Mouse (Mus musculus) layer of hippocampus, adult 18-20 months (tissue): ENCODE measurements around the gene Ngf. TPM values are rescaled to one million over a fixed set of nuclear protein-coding genes. Genes with fewer than 3 reads are reported as not detected.

Experiments used
- DNase-seq, 2 experiments: peaks; one replicate each; pipeline ENCODE4 v3.0.0; 2022; ENCODE audit warnings: low spot score in 2 of 2
- long read RNA-seq: library from polyadenylated mRNA; stranded (forward); transcript quantifications from one replicate; pipeline ENCODE4 v2.0.0, GENCODE M21; 2021
- total RNA-seq, 2 experiments: library from RNA; stranded (reverse); gene quantifications; 2 replicates each; pipeline ENCODE4 v1.2.3; 2021

Ngf gene
- total RNA-seq: 10 to 100 TPM; 10.3 to 13.2 TPM
- long read RNA-seq, partial matches to known transcripts: 1 of 5 reads
- long read RNA-seq, other reads (novel, unspliced or antisense): 3 of 5 reads

GRCm38 (mm10) chr3:102469713-102470448, at the start of gene Ngf:
Gene Ngf (plus strand): TSS chr3:102469919.
- DNase-seq: no peak

DNA sequence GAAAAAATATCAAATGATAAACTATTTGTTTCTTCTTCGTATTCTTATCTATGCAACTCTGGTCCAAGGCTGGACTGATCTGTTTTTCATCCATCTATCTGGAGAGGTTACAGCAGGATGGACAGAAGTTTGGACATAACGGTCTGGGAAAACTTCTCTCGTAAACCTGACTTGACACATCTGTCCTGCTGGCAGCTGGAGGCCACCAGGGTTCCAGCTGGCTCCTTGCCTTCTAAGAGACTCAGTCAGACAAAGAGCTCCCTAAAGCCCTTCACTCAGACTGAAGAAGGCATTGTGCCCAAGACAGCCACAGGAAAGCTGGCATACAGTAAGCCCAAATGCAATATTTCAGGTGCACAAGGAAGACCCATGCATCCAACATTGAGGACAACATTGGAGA, 24.2 kb upstream of the Ngf start:
- no peak for DNase-seq

DNA sequence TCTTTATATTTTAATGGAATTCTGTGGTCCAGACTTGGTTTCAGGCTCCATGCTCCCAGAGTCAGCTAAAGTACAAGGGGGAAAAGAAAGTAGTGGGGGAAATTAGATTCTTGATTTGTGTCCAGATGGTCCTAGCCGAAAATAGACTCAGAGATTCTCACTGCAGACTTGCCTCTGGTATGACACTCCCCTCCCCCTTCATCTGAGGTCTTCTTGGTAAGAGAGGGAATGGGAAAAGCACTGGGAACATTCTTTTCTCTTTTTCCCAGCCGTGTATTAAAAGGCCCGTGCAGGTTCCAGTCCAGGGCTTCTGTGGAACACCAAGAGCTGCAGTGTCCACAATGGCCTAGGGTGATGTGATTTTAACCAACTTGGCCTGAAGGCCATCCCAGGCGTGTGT, 23.0 kb upstream of the Ngf start:
- DNase-seq: no peak

DNA sequence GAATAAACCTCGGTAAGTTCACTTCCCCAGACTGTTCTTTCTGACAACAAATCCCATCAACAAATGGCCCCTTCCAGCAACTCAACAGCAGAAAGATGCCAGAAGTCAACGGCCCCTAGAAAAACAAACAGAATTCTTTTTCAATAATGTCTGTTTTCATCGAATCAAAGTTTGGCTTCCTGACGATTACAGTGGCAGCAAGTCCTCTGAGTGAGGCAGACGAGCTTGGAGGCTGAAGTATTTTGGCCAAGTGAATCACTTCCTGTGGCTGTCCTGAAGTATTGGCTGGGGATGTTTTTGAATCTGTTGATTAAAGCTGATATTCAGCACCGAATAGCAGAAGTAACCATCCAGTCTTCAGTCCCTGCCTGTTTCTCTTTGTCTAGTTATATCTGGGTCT, 15.2 kb upstream of the Ngf start:
- DNase-seq: no peak

- no peak for DNase-seq
These were observed 9.2 kb upstream of the Ngf start for GRCm38 (mm10) chr3:102460528-102460927.

DNA sequence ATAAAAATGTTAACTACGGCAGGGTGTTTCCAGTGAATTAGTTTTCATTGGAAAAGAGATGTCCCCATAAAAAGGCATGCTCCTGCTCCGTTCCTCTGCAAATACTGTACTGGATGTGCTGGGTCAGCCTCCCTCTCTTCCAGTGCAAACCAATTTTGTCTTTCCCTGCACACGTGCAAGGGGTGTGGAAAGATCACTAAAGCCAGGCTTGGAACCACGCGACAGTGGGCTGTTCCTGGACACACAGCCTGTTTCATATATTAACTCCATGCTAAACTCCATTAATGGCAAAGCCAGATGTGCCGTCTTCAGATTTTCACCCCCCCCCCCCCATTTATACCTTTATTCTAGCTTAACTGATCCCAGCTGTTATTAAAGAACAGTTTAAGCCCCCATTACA, 8.7 kb upstream of the Ngf start:
- DNase-seq: no peak

- DNase-seq: no peak
These were observed 6.9 kb upstream of the Ngf start for GRCm38 (mm10) chr3:102462703-102463336.

DNA sequence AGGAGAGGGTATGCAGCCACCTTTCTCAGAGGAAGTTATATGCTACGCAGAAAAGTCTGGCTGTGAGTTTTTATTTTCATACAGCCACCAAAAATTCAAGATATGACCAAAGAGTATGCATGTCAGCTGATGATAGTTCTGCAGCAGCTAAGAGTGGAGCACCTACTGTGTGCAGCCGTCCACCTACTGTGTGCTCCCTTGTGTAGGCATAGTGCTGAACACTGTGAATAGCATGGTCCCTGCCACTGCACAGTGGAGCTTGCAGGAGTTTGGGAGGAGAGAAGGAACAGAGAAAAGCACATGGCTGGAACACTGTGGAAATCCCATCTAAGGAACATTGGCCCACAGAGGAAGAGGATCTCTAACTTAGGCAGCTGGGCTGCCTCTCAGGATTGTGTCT, 6.4 kb upstream of the Ngf start:
- no peak for DNase-seq

- peak; percentile 38 to 71 for DNase-seq
These were observed 3.1 kb upstream of the Ngf start for GRCm38 (mm10) chr3:102466587-102466986.

GRCm38 (mm10) chr3:102467121-102467520, 2.6 kb upstream of the Ngf start:
- no peak for DNase-seq

DNA sequence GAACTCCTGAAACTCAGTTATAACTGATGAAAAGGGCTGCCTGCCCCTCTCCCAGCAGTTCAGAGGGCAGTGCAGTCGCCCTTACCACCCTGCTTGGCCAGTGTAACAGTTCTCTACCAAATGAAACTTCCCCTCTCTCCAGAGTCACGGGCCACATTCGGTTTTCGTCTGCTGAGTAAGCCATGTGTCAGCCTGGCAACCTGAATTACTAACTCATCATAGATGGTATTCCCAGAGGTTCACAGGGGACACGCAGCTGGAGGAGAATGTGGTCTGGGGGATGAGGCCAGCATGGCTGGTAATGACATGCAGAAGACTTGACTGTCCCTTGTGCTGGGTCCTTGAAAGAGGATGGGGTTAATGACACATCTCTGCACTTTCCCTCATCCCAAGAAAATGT, 1.5 kb downstream of the Ngf start:
- DNase-seq: no peak

DNA sequence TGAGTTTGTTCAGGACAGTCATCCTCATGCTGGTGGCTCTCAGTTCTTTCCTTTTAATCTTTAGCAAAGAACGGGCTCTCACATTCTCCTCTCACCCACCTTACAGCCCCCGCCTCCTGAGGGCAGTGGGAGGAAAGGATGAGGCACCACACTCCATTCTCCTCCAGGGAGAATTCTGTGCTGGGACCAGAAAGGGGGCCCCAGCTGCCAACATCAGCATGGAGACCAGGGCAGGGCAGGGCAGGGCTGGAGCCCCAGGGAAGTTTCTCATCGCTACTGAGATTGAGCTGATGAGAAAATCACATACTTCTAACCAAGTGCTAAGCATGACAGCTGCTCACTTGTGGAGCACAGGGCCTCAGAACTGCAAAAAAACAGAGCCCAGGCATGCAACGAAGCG, 2.1 kb downstream of the Ngf start:
- DNase-seq: no peak

GRCm38 (mm10) chr3:102474275-102475155, 4.8 kb downstream of the Ngf start:
- DNase-seq: no peak

GRCm38 (mm10) chr3:102477917-102478694, 8.4 kb downstream of the Ngf start:
- no peak for DNase-seq

GRCm38 (mm10) chr3:102490393-102491123, 20.8 kb downstream of the Ngf start:
- DNase-seq: peak; percentile 53 to 58

- DNase-seq: no peak
These were observed 28.4 kb downstream of the Ngf start for GRCm38 (mm10) chr3:102498113-102498512.

DNA sequence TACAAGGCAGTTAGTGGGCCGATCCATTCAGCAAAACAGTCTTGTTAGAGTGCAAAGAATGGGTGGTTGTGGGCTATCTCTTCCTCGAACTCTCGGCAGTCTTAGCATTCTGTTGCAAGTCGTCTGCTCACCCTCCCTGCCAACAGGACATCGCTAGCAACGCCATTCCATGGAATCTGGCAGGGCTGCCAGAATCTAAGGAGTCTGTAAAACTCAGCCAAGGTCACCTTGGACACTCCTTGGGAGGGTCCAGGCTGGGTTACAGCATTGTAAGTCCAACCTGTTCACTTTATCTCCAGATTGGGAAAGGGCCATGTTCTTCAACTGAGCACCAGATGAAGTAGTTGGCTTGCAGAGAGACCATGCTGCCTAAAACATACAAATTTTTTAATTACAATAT, 29.2 kb downstream of the Ngf start:
- DNase-seq: no peak

DNA sequence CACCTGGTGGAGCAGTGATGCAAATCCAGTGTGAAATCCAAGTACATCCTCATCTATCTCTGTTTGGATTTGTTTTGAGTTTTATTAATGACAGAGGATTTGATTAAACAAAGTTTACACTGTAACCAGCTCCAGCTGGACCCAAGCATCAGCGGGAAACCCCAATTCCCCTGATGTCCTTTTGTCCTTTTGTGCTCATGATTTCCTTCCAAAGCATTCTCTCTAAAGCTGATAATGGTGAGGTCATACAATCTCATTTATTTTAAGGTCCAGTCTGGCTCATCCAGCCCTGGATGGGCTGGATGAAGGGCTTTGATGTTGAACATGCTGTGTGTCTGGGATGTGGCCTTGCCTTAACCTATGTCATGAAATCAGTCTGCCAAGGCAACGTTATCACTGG, 30.3 kb downstream of the Ngf start:
- no peak for DNase-seq

GRCm38 (mm10) chr3:102501186-102501585, 31.5 kb downstream of the Ngf start:
- no peak for DNase-seq

- DNase-seq: no peak
These were observed 35.4 kb downstream of the Ngf start for GRCm38 (mm10) chr3:102505129-102505528.
